Mouse (Mus musculus) retina, embryonic 14.5 days (tissue): Measurements from ENCODE around the gene Sephs2.

Source experiments
- DNase-seq: peaks from one replicate; pipeline ENCODE4 v3.0.0-alpha.2; 2015; ENCODE audit warnings: low spot score

Sephs2 gene

DNA sequence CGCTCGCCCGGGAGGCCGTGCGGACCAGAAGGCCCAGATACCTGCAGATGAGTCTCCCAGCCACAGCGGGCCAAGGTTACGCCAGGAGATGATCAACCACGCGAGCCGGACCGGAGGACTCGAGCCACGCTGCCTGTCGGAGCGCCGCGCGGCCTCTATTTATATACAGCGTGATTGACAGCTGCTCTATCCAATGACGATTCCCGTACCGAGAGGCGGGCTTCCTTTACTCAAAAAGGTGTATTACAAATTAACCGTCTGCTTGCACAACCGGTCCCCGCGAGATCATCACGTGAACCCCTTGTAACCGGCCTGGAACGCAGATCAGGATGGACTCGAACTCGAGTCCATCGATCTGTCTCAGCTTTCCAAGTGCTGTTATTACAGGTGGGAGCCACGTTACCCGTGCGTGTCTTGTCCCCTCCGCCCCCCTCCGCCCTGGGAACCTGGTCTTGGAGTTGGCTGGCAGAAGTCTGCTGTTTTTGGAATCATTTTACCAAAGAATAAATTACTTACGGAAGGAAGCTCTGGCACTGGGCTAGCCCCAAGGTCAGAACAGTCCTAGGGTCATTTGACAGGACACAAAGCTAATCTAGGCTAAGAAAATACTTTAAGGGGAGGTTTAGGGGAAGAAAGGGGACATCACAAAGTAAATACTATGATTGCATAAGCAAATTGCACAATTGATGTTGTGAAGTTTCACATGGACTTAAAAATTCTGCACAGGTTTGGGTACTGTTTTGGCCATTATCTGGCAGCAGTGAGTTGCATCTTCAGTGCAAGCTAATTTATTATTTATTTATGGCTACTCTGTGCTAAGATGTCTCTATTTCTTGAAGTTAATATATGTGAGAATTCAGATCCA is at the start of gene Sephs2:
Sephs2 (minus strand) TSS at position 131 of the 865 bp plus-strand sequence.
- peak; percentile 98 for DNase-seq

GRCm38 (mm10) chr7:127322085-127322484 is 48.2 kb upstream of the Sephs2 start:
- DNase-seq, result peak; percentile 70

DNA sequence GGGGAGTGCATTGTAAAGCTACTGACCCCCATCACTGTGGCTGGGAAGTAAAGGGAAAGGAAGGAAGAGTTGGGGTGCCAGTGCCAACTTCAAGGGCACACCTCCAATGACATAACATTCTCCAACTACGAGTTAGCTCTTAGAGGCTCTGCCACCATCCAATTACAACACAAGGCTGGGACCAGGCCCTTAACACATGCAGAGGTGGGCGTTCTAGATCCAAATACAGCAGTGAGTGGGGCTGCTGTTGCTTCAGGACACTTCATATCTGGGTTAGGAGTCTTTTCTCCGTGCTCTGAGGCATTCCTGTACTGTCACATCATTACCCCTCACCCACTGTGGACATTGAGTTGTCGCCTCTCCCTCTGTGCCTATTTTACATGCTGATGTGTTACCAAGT is 47.3 kb upstream of the Sephs2 start:
- no peak for DNase-seq

- DNase-seq, result no peak
Measured at GRCm38 (mm10) chr7:127313912-127314311, 40.1 kb upstream of the Sephs2 start.

DNA sequence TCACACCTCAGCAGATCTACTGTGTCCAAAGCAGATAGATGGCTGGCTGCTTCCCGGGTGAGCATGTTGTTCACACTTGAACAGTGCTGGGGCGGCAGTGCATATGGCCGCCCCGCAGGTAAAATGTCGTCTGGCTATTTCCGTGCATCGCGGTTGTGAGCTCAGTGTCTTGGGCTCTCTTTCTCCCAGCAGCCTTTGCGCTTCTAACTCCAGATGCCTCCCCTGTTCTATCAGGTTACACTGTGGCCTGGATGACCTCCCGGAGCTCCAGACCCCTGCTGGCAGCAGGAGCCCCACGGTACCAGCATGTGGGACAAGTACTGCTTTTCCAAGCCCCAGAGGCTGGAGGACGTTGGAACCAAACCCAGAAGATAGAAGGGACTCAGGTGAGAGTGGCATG is 36.1 kb upstream of the Sephs2 start:
- no peak for DNase-seq

GRCm38 (mm10) chr7:127308887-127309286 is 35.0 kb upstream of the Sephs2 start:
- DNase-seq, result peak; percentile 87

DNA sequence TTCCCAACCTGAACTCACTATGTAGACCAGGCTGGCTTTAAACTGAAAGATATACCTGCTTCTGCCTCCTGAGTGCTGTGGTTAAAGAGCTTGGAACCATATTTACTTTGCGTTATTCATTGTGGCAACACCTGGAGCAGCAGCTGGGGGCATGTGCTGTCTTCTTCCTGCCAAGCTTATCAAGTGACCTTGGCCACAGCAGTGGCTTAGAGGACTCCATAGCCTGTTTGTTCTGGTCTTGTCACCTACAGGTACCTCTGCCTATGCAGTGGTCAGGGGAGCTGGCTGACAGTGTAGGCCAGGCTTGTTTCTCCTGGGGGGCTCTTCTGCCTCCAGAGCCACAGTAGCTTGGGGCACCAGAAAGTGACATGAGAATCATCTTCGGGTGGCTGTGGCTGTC is 34.6 kb upstream of the Sephs2 start:
- no peak for DNase-seq

DNA sequence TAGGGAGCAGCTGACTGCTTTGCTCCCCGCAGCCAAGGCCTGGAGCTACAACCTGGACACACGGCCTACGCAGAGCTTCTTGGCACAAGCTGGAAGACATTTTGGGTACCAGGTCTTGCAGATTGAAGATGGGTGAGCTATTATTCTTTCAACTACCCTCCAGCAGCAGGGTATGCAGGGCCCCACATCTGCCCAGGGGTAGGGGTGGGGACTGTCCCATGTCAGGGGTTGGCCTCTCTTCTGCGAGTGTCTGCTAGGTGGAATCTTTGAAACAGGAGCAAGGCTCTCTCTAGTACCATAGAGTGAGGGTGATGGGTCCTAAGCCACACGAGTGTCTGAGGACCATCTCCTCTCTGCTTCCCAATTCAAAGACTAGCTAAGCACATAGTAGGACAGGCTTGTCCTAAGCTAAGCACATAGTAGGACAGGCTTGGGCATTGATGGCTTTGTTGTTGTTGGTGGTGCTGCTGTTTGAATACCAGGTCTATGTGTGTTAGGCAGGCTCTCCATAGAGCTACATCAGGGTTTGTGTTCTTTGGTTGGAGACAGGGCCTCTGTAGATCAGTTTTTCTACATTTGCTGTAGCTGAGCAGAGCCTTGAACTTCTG is 23.8 kb upstream of the Sephs2 start:
- no peak for DNase-seq

DNA sequence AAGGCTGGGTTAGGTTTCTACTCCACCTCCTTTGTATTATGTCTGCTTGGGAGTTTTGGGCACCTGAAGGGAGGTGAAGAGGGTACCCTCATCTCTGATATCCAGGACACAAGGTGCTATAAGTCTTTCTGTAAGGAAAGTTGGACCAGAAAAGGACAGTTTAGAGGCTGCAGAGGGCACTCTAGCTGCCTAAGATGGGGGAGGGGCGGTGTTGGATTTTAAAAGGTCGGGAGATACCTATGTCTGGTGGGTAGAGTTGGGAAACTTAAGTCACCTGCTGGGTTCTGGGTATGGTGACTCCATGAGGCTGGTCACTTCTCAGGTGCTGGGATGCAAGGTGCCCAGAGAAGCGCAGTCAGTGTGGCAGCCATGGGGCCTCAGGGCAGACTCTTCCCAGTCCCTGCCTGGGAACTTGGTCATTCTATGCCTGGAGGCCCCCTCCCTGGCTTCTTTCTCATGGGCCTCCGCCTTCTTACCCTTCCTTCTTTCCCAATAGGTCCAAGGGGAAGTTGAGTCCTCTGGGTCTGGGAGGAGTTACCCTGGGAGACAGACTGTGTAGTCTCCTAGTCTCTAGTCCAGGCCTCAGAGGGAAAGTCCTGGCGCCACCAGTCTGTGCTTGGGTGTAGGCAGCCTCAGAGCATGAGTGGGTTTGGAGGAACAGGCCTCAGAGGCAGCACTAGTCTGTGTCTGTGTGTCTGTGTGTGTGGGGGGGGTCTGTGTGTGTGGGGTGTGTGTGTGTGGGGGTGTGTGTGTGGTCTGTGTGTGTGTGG is 23.1 kb upstream of the Sephs2 start:
- no peak for DNase-seq

- DNase-seq, result no peak
Measured at GRCm38 (mm10) chr7:127296098-127296497, 22.2 kb upstream of the Sephs2 start, which contains the start of gene Itgal. Gene Itgal (plus strand): TSS chr7:127296260.

GRCm38 (mm10) chr7:127290142-127290541 is 16.3 kb upstream of the Sephs2 start:
- peak; percentile 20 for DNase-seq

GRCm38 (mm10) chr7:127289306-127289705 is 15.5 kb upstream of the Sephs2 start:
- DNase-seq, result no peak

GRCm38 (mm10) chr7:127287940-127288339 is 14.1 kb upstream of the Sephs2 start:
- DNase-seq, result no peak

DNA sequence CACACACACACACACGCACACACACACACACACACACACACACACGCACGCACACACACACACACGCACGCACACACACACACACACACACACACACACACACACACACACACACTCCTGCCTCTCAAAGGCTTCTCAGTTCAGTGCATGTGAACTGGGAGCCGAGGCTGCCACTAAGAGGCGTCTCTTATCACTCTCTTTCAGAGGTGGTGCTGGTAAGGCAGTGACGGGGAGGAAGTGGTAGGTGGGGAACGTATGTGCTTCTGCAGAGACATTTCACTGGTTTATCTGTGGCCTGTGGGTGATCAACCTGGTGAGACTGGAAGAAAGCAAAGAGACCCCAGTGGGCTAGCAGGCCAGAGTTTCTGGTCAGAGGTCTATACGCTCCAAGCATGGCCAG is 11.3 kb upstream of the Sephs2 start:
- DNase-seq, result no peak

DNA sequence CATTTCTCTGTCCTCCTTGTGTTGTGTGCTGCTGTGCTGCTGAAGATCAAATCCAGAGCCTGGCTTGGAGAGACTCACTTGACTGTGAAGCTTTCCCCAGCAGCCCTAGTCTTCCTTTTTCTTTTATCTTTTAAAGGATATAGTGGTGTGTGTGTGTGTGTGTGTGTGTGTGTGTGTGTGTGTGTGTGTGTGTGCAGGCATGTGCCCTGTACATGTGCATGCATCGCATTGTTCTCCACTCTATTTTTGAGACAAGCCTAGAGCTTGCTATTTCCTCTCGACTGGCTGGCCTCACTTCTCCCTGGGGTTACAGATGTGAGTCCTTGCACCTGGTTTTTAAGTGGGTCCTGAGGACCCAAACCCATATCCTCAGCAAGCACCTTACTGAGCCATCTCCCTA is 8.3 kb upstream of the Sephs2 start:
- no peak for DNase-seq

- DNase-seq, result no peak
Measured at GRCm38 (mm10) chr7:127281114-127281513, 7.3 kb upstream of the Sephs2 start.

- DNase-seq, result no peak
Measured at GRCm38 (mm10) chr7:127280092-127280491, 6.2 kb upstream of the Sephs2 start.

DNA sequence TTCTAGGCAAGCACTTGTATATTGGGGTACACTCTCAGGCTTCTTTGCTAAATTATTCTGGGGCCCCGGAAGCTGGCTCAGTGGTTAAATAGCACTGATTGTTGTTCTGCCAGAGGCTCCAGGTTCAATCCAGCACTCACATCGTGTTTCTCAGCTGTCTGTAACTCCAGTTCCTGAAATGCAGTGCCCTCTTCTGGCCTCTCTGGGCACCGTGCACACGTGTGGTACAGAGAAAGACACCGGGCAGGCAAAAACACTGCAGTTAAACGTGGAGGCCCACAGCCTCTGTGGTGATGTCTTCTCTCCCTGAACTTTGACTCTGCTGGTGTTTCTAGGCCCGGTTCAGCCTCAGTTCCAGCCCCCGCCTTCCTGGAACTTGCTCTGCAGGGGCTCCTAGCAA is 4.5 kb upstream of the Sephs2 start:
- peak; percentile 65 for DNase-seq

DNA sequence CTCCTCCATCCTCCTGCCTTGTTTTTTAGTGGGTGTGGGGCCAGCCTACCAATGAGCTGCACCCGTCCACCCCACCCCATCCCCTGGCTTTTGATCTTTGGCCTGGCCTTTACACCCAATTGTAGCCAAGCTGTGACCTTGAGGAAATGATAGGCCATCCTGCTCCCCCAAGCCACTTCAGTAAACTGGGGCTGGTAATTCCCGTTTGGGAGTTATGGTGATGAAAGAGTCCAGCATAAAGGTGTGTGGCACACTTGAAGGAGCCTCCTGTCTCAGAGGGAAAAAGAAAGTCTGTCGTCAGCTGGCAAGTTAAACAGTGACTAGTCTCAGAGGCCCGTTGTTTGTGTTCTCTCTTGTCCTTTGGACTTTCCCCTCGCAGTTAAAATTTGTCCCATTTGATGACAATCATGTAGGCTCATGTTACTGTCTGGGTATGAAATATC is 2.7 kb upstream of the Sephs2 start:
- no peak for DNase-seq

DNA sequence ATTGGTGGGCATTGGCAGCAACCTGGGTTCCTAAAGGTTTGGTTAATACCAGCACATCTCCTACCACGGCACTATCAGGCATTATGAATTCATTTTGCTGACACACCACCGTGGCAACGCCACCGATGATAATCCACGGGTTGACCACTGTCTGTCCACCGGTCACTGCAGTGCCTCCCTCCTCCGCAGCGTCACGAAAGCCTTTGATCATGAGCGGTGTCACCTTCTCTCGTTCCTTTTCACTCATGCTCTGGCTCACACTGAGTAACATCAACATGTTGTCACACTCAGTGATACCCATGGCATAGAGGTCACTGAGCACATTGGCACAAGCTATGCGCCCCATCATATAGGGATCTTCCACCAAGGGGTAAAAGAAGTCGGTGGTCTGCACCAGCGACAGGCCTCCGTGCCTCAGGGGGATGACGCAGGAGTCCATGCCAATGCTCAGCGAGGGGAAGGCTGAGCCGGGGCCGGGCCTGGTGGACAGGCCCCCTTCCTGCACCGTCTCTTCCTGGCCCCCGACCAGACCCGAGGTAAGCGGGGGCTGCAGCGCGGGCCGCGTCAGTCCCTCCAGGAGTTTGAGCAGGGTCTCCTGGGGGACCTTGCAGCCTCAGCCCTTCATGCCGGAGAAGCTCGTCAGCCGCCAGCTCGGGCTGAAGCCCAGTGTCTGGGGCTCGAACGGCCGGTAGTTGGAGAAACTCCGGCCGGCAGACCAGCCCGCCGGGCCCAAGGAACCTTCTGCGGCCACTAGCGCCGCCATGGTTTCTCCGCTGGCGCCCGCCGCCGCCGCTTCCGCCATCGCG is 534 bp downstream of the Sephs2 start:
- DNase-seq, result no peak

GRCm38 (mm10) chr7:127272566-127272965 is 1.3 kb downstream of the Sephs2 start:
- DNase-seq, result no peak

GRCm38 (mm10) chr7:127271093-127271492 is 2.8 kb downstream of the Sephs2 start:
- no peak for DNase-seq
